Mouse (Mus musculus) lung, postnatal 0 days (tissue): Measurements from ENCODE around the gene Fnbp1l.

Experiments
- CTCF ChIP-seq: IDR thresholded peaks from 2 replicates; pipeline ENCODE4 v1.5.1; 2016; ENCODE audit warnings: antibody characterized with exemption, mild to moderate bottlenecking
- EP300 ChIP-seq: IDR thresholded peaks from 2 replicates; pipeline ENCODE4 v1.6.1; 2016; ENCODE audit warnings: antibody characterized with exemption, mild to moderate bottlenecking, control low read depth

- TF ChIP-seq EP300 (no peak), CTCF (no peak)
These were observed 107.5 kb downstream of the Fnbp1l start for GRCm38 (mm10) chr3:122511721-122512619.
